Mouse (Mus musculus) midbrain, embryonic 10.5 days (tissue): Measurements from ENCODE around the gene Mdn1. TPM values are rescaled to one million over a fixed set of nuclear protein-coding genes. Genes with fewer than 3 reads are reported as not detected.

Experiments used
- DNase-seq: peaks from one replicate; pipeline ENCODE4 v3.0.0-alpha.2; 2017; ENCODE audit warnings: low spot score
- H3K27ac ChIP-seq: fragments of 300-500 bp; sonication (generic); replicated peaks from 2 replicates; pipeline ENCODE4 v1.5.1; 2016; ENCODE audit warnings: mild to moderate bottlenecking
- H3K27me3 ChIP-seq: fragments of 300-500 bp; sonication (generic); 2 replicates; pipeline ENCODE4 v1.6.1; 2016; ENCODE audit warnings: low read depth, mild to moderate bottlenecking; ENCODE audit not compliant: poor library complexity, severe bottlenecking
- H3K36me3 ChIP-seq: fragments of 300-500 bp; sonication (generic); 2 replicates; pipeline ENCODE4 v1.6.1; 2016; ENCODE audit warnings: mild to moderate bottlenecking, moderate library complexity
- H3K4me1 ChIP-seq: fragments of 300-500 bp; sonication (generic); 2 replicates; pipeline ENCODE4 v1.6.1; 2016
- H3K4me3 ChIP-seq: fragments of 300-500 bp; sonication (generic); 2 replicates; pipeline ENCODE4 v1.5.1; 2016; ENCODE audit warnings: mild to moderate bottlenecking, moderate library complexity
- H3K9me3 ChIP-seq: fragments of 300-500 bp; sonication (generic); replicated peaks from 2 replicates; pipeline ENCODE4 v1.6.1; 2016; ENCODE audit warnings: mild to moderate bottlenecking
- WGBS: fragments of 180-500 bp; shearing (Covaris S2); methylation state at CpG from one replicate; pipeline ENCODE4 v1.1.7; 2016; 5-methylcytosine and 5-hydroxymethylcytosine counted together
- polyA plus RNA-seq: library from polyadenylated mRNA; unstranded; fragments of >200 nt; fragmentation: Nextera tagmentation; extraction: Ambion mirVana; gene quantifications from 2 replicates; pipeline ENCODE4 v1.2.1, GENCODE M21; 2016

Mdn1 gene
- polyA plus RNA-seq, 1 experiment from 2014 or later: 16.5 TPM

GRCm38 (mm10) chr4:32683061-32683582 is 26.2 kb downstream of the Mdn1 start:
- no peak overlapping the region for H3K4me3 ChIP-seq
- WGBS: 89% methylated on average over 6 of the region's 6 CpGs
- H3K36me3 ChIP-seq: peaks cover 97% of the 10 kb centered on the region
- no peaks in the 10 kb centered on the region for H3K9me3 ChIP-seq
- H3K27me3 ChIP-seq: no peaks in the 10 kb centered on the region
- no peak for DNase-seq
- no peaks in the 10 kb centered on the region for H3K4me1 ChIP-seq
- no peak overlapping the region for H3K27ac ChIP-seq

DNA sequence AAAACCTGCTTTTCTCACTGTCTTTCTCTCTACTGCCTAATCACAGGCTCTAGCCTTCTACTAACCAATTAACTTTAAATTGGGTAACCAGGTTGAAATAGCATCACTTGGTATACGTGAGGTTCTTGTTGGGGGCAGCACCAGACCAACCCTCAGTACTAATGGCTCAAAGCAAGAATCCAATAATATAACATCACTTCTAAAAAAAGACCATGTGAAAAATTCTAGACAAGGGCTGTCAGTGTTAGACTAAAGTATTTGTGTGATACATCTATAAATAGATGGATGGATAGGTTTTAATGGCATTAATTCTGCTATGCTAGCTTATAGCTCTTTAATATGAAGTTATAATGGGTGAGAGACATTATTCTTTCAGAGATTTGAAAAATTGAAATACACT is 60.8 kb downstream of the Mdn1 start:
- no peaks in the 10 kb centered on the region for H3K4me1 ChIP-seq
- H3K4me3 ChIP-seq: no peak overlapping the region
- 98% methylated on average over 1 of the region's 1 CpGs for WGBS
- H3K27ac ChIP-seq: no peak overlapping the region
- no peaks in the 10 kb centered on the region for H3K27me3 ChIP-seq
- no peaks in the 10 kb centered on the region for H3K9me3 ChIP-seq
- DNase-seq: no peak
- H3K36me3 ChIP-seq: peaks cover 99% of the 10 kb centered on the region

DNA sequence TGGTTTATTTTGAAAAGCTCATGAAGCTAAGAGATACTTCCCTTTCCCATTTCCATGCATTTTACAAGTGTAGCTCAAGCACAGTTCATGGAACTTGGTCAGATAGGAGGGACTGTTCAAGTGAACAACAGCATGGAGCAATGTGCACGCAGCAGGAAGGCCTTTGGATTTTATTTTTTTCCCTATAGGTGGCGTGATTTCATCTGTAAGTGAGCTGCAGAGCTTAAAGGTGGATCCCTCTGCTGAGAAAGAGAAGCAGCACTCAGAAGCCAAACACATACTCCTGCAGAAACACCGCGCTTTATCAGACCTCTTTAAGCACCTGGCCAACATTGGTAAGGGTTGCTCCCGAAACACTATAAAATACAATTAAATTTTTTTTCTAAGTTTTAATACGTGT is 88.5 kb downstream of the Mdn1 start:
- 90% methylated on average over 6 of the region's 6 CpGs for WGBS
- H3K27ac ChIP-seq: no peak overlapping the region
- H3K9me3 ChIP-seq: no peaks in the 10 kb centered on the region
- no peaks in the 10 kb centered on the region for H3K4me1 ChIP-seq
- no peak for DNase-seq
- H3K27me3 ChIP-seq: no peaks in the 10 kb centered on the region
- peaks cover 98% of the 10 kb centered on the region for H3K36me3 ChIP-seq
- H3K4me3 ChIP-seq: no peak overlapping the region

DNA sequence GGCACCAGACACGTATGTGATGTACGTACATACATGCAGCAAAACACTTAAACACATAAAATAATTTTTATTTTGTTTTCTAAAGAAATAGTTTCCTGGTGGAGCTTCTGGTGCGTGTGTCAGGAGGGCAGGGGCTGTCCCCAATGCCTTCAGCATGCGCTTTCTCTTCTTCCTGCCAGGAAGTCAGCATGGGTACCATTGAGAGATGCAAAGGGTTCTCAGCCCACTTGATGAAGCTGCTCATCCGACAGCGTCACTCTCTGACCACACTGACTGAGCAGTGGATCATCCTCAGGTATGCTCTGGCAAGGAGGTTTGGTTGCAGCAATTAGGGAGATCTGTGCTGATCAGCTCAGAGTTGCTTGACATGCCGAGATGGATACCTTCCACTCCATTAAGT is 91.5 kb downstream of the Mdn1 start:
- WGBS: 94% methylated on average over 7 of the region's 7 CpGs
- H3K27ac ChIP-seq: no peak overlapping the region
- H3K4me1 ChIP-seq: no peaks in the 10 kb centered on the region
- H3K9me3 ChIP-seq: no peaks in the 10 kb centered on the region
- H3K4me3 ChIP-seq: no peak overlapping the region
- no peaks in the 10 kb centered on the region for H3K27me3 ChIP-seq
- peaks cover 97% of the 10 kb centered on the region for H3K36me3 ChIP-seq
- DNase-seq: no peak

- peaks cover 95% of the 10 kb centered on the region for H3K36me3 ChIP-seq
- no peaks in the 10 kb centered on the region for H3K4me1 ChIP-seq
- no peaks in the 10 kb centered on the region for H3K27me3 ChIP-seq
- no peaks in the 10 kb centered on the region for H3K9me3 ChIP-seq
- no peak overlapping the region for H3K27ac ChIP-seq
- WGBS: 94% methylated on average over 1 of the region's 1 CpGs
- H3K4me3 ChIP-seq: no peak overlapping the region
- DNase-seq: no peak
Measured at GRCm38 (mm10) chr4:32750711-32751110, 93.8 kb downstream of the Mdn1 start.

DNA sequence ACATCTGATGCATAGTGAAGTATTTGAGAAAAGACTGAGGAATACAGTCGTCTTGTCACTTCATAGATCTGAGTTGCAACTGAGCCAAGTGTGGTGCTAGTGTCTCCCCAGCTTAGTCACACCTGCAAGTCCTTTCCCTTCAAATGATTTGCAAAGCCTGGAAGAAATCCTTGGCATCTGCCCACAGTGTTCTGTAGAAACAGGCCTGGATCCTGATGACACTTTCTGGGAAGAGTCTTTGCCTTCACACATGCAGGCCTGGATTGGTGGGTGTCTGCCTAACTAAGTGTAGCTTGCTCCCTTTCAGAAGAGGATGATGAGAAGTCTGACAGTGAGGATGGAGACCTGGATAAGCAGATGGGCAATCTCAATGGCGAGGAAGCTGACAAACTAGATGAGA is 100.5 kb downstream of the Mdn1 start:
- no peak overlapping the region for H3K27ac ChIP-seq
- H3K9me3 ChIP-seq: no peaks in the 10 kb centered on the region
- H3K4me3 ChIP-seq: no peak overlapping the region
- H3K36me3 ChIP-seq: peaks cover 96% of the 10 kb centered on the region
- no peaks in the 10 kb centered on the region for H3K27me3 ChIP-seq
- no peaks in the 10 kb centered on the region for H3K4me1 ChIP-seq
- no peak for DNase-seq
- WGBS: 93% methylated on average over 2 of the region's 2 CpGs

- no peak for DNase-seq
- no peaks in the 10 kb centered on the region for H3K9me3 ChIP-seq
- WGBS: 95% methylated on average over 7 of the region's 7 CpGs
- no peaks in the 10 kb centered on the region for H3K27me3 ChIP-seq
- H3K36me3 ChIP-seq: peaks cover 95% of the 10 kb centered on the region
- no peaks in the 10 kb centered on the region for H3K4me1 ChIP-seq
- no peak overlapping the region for H3K4me3 ChIP-seq
- H3K27ac ChIP-seq: no peak overlapping the region
Measured at GRCm38 (mm10) chr4:32767471-32767870, 110.6 kb downstream of the Mdn1 start.

GRCm38 (mm10) chr4:32768046-32768445 is 111.1 kb downstream of the Mdn1 start:
- H3K4me1 ChIP-seq: no peaks in the 10 kb centered on the region
- no peaks in the 10 kb centered on the region for H3K9me3 ChIP-seq
- H3K27ac ChIP-seq: no peak overlapping the region
- WGBS: 98% methylated on average over 10 of the region's 10 CpGs
- H3K27me3 ChIP-seq: no peaks in the 10 kb centered on the region
- peaks cover 95% of the 10 kb centered on the region for H3K36me3 ChIP-seq
- DNase-seq: no peak
- H3K4me3 ChIP-seq: no peak overlapping the region

- Histone ChIP-seq H3K27ac (no peak overlapping the region), H3K36me3 (peaks cover 97% of the 10 kb centered on the region)
Measured at GRCm38 (mm10) chr4:32770284-32770810, 113.4 kb downstream of the Mdn1 start.

DNA sequence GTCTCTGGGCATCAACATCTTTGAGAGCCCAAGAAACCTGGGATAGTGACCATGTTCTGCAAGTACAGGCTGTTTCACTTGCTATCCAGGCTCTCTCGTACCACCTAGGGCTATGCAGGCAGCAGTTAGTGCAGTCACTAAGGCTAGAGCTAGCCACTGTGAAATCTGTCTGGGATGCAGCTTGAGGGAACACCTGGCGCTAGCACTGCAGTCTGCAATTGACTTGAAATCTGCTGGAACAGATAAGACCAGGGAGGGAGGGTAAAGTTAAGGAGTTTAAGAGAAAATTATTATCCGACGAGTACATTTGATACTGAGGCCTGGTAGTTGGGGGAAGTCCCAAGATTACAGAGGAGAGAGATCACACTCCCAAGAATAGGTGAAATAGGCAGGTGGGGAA is 123.1 kb downstream of the Mdn1 start:
- Histone ChIP-seq H3K27me3 (no peaks in the 10 kb centered on the region), H3K36me3 (peaks cover 63% of the 10 kb centered on the region), H3K4me1 (no peaks in the 10 kb centered on the region), H3K4me3 (no peak overlapping the region), H3K9me3 (peaks cover 13% of the 10 kb centered on the region; the same call in 1 of the 2 replicates), H3K27ac (no peak overlapping the region)
- no peak for DNase-seq
- WGBS: 96% methylated on average over 4 of the region's 4 CpGs

More at GRCm38 (mm10) chr4:32770284-32770810, 113.4 kb downstream of the Mdn1 start:
- H3K4me1 ChIP-seq: no peaks in the 10 kb centered on the region
- H3K4me3 ChIP-seq: no peak overlapping the region
- H3K9me3 ChIP-seq: no peaks in the 10 kb centered on the region
- WGBS: 93% methylated on average over 7 of the region's 7 CpGs
- H3K27me3 ChIP-seq: no peaks in the 10 kb centered on the region
- DNase-seq: no peak

GRCm38 (mm10) chr4:32787110-32787509 is 130.2 kb downstream of the Mdn1 start:
- WGBS: 94% methylated on average over 1 of the region's 1 CpGs
- Histone ChIP-seq H3K4me3 (no peak overlapping the region), H3K9me3 (peaks cover 13% of the 10 kb centered on the region; the same call in 1 of the 2 replicates), H3K27ac (no peak overlapping the region), H3K36me3 (peaks cover 7% of the 10 kb centered on the region), H3K27me3 (no peaks in the 10 kb centered on the region), H3K4me1 (no peaks in the 10 kb centered on the region)
- no peak for DNase-seq

GRCm38 (mm10) chr4:32789020-32789419 is 132.1 kb downstream of the Mdn1 start:
- WGBS: 84% methylated on average over 4 of the region's 4 CpGs
- Histone ChIP-seq H3K4me3 (no peak overlapping the region), H3K27me3 (no peaks in the 10 kb centered on the region), H3K4me1 (no peaks in the 10 kb centered on the region), H3K9me3 (peaks cover 12% of the 10 kb centered on the region; the same call in 1 of the 2 replicates), H3K27ac (no peak overlapping the region), H3K36me3 (peaks cover 7% of the 10 kb centered on the region)
- DNase-seq: no peak

- Histone ChIP-seq H3K4me1 (peaks cover 11% of the 10 kb centered on the region), H3K36me3 (peaks cover 17% of the 10 kb centered on the region), H3K4me3 (peak overlapping the region; percentile 74; the same call in 1 of the 2 replicates), H3K9me3 (0 out of 2 replicates have a peak, but pooled peaks cover 2% of the 10 kb centered on the region), H3K27me3 (no peaks in the 10 kb centered on the region), H3K27ac (no peak overlapping the region)
- DNase-seq: no peak
- 96% methylated on average over 4 of the region's 4 CpGs for WGBS
Measured at GRCm38 (mm10) chr4:32798976-32799375, 142.1 kb downstream of the Mdn1 start.
